Mouse (Mus musculus): ENCODE measurements around the gene Tssk4. TPM values are rescaled to one million over a fixed set of nuclear protein-coding genes. Genes with fewer than 3 reads are reported as not detected.

Gene Tssk4
- polyA plus RNA-seq, 1 experiment from 2014 or later: 0.92 TPM

DNA sequence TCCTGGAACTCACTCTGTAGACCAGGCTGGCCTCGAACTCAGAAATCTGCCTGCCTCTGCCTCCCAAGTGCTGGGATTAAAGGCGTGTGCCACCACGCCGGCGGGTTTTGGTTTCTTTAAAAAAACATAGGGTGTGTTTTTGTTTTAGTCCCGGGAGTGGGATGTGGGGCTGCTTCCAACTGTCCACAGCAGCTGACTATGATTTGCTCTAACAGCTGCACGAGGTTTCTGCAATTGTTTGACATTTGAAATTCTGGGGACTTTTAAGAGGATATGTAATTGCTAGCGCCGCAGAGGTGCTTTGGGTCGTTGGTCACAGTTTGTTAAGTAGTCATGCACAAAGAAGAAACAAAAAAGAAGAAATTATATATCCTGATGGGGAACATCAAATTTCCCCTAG, 39.4 kb downstream of the Tssk4 start:
- no peak for ATAC-seq (replicated peaks; ENCODE audit: low FRiP score)
- Histone ChIP-seq H3K9ac (no peak overlapping the region), H3K4me3 (replicated peaks) (no peak overlapping the region), H3K36me3 (no peaks in the 10 kb centered on the region), H3K4me1 (no peaks in the 10 kb centered on the region), H3K9me3 (replicated peaks) (no peaks in the 10 kb centered on the region), H3K4me2 (no peak overlapping the region), H3K27me3 (no peaks in the 10 kb centered on the region), H3K27ac (no peak overlapping the region)
- 55% methylated on average over 10 of the region's 10 CpGs for WGBS

GRCm38 (mm10) chr14:55697226-55697625, 47.2 kb downstream of the Tssk4 start:
- no peak overlapping the region for H3K27ac ChIP-seq
- H3K4me3 ChIP-seq (replicated peaks): no peak overlapping the region
- no peak overlapping the region for H3K4me2 ChIP-seq
- 83% methylated on average over 4 of the region's 4 CpGs for WGBS
- no peak overlapping the region for H3K9ac ChIP-seq
- H3K36me3 ChIP-seq: no peaks in the 10 kb centered on the region
- H3K4me1 ChIP-seq: peaks cover 14% of the 10 kb centered on the region; the same call in 1 of the 2 replicates
- H3K27me3 ChIP-seq: no peaks in the 10 kb centered on the region
- no peaks in the 10 kb centered on the region for H3K9me3 ChIP-seq (replicated peaks)
- ATAC-seq (replicated peaks; ENCODE audit: low FRiP score): no peak

DNA sequence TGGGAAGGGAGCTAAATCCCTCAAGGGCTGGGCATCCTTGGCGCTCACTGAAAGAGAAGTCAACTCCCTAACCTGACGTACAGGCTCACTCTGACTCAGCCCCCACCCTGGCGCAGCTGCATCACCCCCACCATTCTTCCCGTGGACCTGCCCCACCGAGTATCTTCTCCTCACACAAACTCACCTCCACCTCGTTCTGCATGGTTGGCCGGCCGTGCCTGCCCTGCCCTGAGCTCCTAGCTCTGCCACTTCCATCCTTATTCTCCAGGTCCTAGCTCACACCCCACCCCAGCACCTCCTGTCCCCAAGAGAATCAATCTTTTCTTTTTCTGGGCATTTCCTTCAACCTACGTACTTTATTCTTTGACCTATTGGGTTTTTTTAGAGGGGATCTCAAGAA, 51.1 kb downstream of the Tssk4 start:
- peak; percentile 67; the same call in 1 of the 2 replicates for ATAC-seq (replicated peaks; ENCODE audit: low FRiP score)
- peaks cover 14% of the 10 kb centered on the region; the same call in 1 of the 2 replicates for H3K4me1 ChIP-seq
- no peaks in the 10 kb centered on the region for H3K27me3 ChIP-seq
- H3K4me3 ChIP-seq (replicated peaks): no peak overlapping the region
- H3K9ac ChIP-seq: no peak overlapping the region
- 37% methylated on average over 9 of the region's 9 CpGs for WGBS
- no peak overlapping the region for H3K27ac ChIP-seq
- no peaks in the 10 kb centered on the region for H3K9me3 ChIP-seq (replicated peaks)
- no peak overlapping the region for H3K4me2 ChIP-seq
- H3K36me3 ChIP-seq: no peaks in the 10 kb centered on the region

Other genes with a start within 250 kb of the Tssk4 start
- gene Dhrs4, start 171.4 kb upstream of the Tssk4 start, polyA plus RNA-seq (2015; fragmentation: Nextera tagmentation; extraction: Ambion mirVana): 127 and 130 TPM in 2 replicates
- gene Carmil3, start 159.5 kb upstream of the Tssk4 start, polyA plus RNA-seq (2015; fragmentation: Nextera tagmentation; extraction: Ambion mirVana): 2.4 and 2.9 TPM in 2 replicates
- gene Cpne6, start 139.7 kb upstream of the Tssk4 start, polyA plus RNA-seq (2015; fragmentation: Nextera tagmentation; extraction: Ambion mirVana): 0.24 and 0.26 TPM in 2 replicates
- not detected in 2 replicates for gene Nrl, start 125.2 kb upstream of the Tssk4 start, polyA plus RNA-seq (2015; fragmentation: Nextera tagmentation; extraction: Ambion mirVana)
- gene Pck2, start 109.9 kb upstream of the Tssk4 start, polyA plus RNA-seq (2015; fragmentation: Nextera tagmentation; extraction: Ambion mirVana): 50.5 and 55.4 TPM in 2 replicates
- gene Dcaf11, start 90.2 kb upstream of the Tssk4 start, polyA plus RNA-seq (2015; fragmentation: Nextera tagmentation; extraction: Ambion mirVana): 89.2 and 93.0 TPM in 2 replicates
- gene A730061H03Rik, start 89.8 kb upstream of the Tssk4 start, polyA plus RNA-seq (2015; fragmentation: Nextera tagmentation; extraction: Ambion mirVana): 1.6 TPM in 2 replicates
- 4.2 and 6.1 TPM in 2 replicates for gene Fitm1, start 74.6 kb upstream of the Tssk4 start, polyA plus RNA-seq (2015; fragmentation: Nextera tagmentation; extraction: Ambion mirVana)
- gene Psme1, start 72.1 kb upstream of the Tssk4 start, polyA plus RNA-seq (2015; fragmentation: Nextera tagmentation; extraction: Ambion mirVana): 147 and 153 TPM in 2 replicates
- 6.8 and 7.4 TPM in 2 replicates for gene Emc9, start 64.9 kb upstream of the Tssk4 start, polyA plus RNA-seq (2015; fragmentation: Nextera tagmentation; extraction: Ambion mirVana)
- gene Psme2, start 59.1 kb upstream of the Tssk4 start, polyA plus RNA-seq (2015; fragmentation: Nextera tagmentation; extraction: Ambion mirVana): 248 and 261 TPM in 2 replicates
- gene Rnf31, start 58.5 kb upstream of the Tssk4 start, polyA plus RNA-seq (2015; fragmentation: Nextera tagmentation; extraction: Ambion mirVana): 18.6 and 21.7 TPM in 2 replicates
- 12.8 and 14.6 TPM in 2 replicates for gene Irf9, start 46.6 kb upstream of the Tssk4 start, polyA plus RNA-seq (2015; fragmentation: Nextera tagmentation; extraction: Ambion mirVana)
- gene Rec8, start 32.1 kb upstream of the Tssk4 start, polyA plus RNA-seq (2015; fragmentation: Nextera tagmentation; extraction: Ambion mirVana): 20.3 and 22.4 TPM in 2 replicates
- gene Ipo4, start 14.2 kb upstream of the Tssk4 start, polyA plus RNA-seq (2015; fragmentation: Nextera tagmentation; extraction: Ambion mirVana): 97.4 and 115 TPM in 2 replicates
- 1.4 and 2.3 TPM in 2 replicates for gene Gm49378, start 12.3 kb upstream of the Tssk4 start, polyA plus RNA-seq (2015; fragmentation: Nextera tagmentation; extraction: Ambion mirVana)
- gene Tm9sf1, start 6.4 kb upstream of the Tssk4 start, polyA plus RNA-seq (2015; fragmentation: Nextera tagmentation; extraction: Ambion mirVana): 113 and 123 TPM in 2 replicates
- 53.6 and 55.8 TPM in 2 replicates for gene Mdp1, start 10.3 kb downstream of the Tssk4 start, polyA plus RNA-seq (2015; fragmentation: Nextera tagmentation; extraction: Ambion mirVana)
- 68.2 and 72.6 TPM in 2 replicates for gene Gmpr2, start 21.8 kb downstream of the Tssk4 start, polyA plus RNA-seq (2015; fragmentation: Nextera tagmentation; extraction: Ambion mirVana)
- 545 and 565 TPM in 2 replicates for gene Nedd8, start 21.9 kb downstream of the Tssk4 start, polyA plus RNA-seq (2015; fragmentation: Nextera tagmentation; extraction: Ambion mirVana)
- gene Tinf2, start 31.6 kb downstream of the Tssk4 start, polyA plus RNA-seq (2015; fragmentation: Nextera tagmentation; extraction: Ambion mirVana): 43.6 and 46.9 TPM in 2 replicates
- 2.1 TPM in 2 replicates for gene Tgm1, start 63.7 kb downstream of the Tssk4 start, polyA plus RNA-seq (2015; fragmentation: Nextera tagmentation; extraction: Ambion mirVana)
- gene Rabggta, start 72.1 kb downstream of the Tssk4 start, polyA plus RNA-seq (2015; fragmentation: Nextera tagmentation; extraction: Ambion mirVana): 37.6 and 41.8 TPM in 2 replicates
- 94.5 and 94.7 TPM in 2 replicates for gene Dhrs1, start 95.5 kb downstream of the Tssk4 start, polyA plus RNA-seq (2015; fragmentation: Nextera tagmentation; extraction: Ambion mirVana)
- gene Nop9, start 95.5 kb downstream of the Tssk4 start, polyA plus RNA-seq (2015; fragmentation: Nextera tagmentation; extraction: Ambion mirVana): 38.6 and 43.4 TPM in 2 replicates
- gene Cideb, start 108.3 kb downstream of the Tssk4 start, polyA plus RNA-seq (2015; fragmentation: Nextera tagmentation; extraction: Ambion mirVana): 10.0 and 11.2 TPM in 2 replicates
- gene Ltb4r2, start 111.2 kb downstream of the Tssk4 start, polyA plus RNA-seq (2015; fragmentation: Nextera tagmentation; extraction: Ambion mirVana): 0.25 and 0.35 TPM in 2 replicates
- 0.69 and 0.73 TPM in 2 replicates for gene Ltb4r1, start 115.8 kb downstream of the Tssk4 start, polyA plus RNA-seq (2015; fragmentation: Nextera tagmentation; extraction: Ambion mirVana)
- gene Adcy4, start 133.9 kb downstream of the Tssk4 start, polyA plus RNA-seq (2015; fragmentation: Nextera tagmentation; extraction: Ambion mirVana): 13.9 and 15.8 TPM in 2 replicates
- gene Ripk3, start 138.7 kb downstream of the Tssk4 start, polyA plus RNA-seq (2015; fragmentation: Nextera tagmentation; extraction: Ambion mirVana): 38.1 and 40.4 TPM in 2 replicates
- 32.2 and 39.9 TPM in 2 replicates for gene Nfatc4, start 173.0 kb downstream of the Tssk4 start, polyA plus RNA-seq (2015; fragmentation: Nextera tagmentation; extraction: Ambion mirVana)
- 20.7 and 22.4 TPM in 2 replicates for gene Nynrin, start 203.8 kb downstream of the Tssk4 start, polyA plus RNA-seq (2015; fragmentation: Nextera tagmentation; extraction: Ambion mirVana)
- 0.33 and 0.65 TPM in 2 replicates for gene Cbln3, start 234.2 kb downstream of the Tssk4 start, polyA plus RNA-seq (2015; fragmentation: Nextera tagmentation; extraction: Ambion mirVana)
- gene Khnyn, start 234.8 kb downstream of the Tssk4 start, polyA plus RNA-seq (2015; fragmentation: Nextera tagmentation; extraction: Ambion mirVana): 18.0 and 19.5 TPM in 2 replicates

Measured in kidney, embryonic 15.5 days (tissue).